Mouse (Mus musculus) right cerebral cortex, postnatal 4 days (tissue): Measurements from ENCODE around the gene Ugt8a.

Experiments used
- DNase-seq: peaks from one replicate; pipeline ENCODE4 v3.0.0-alpha.2; 2022

Gene Ugt8a

GRCm38 (mm10) chr3:125938092-125938755, at the start of gene Ugt8a:
Gene Ugt8a (minus strand): TSS chr3:125938619.
- DNase-seq, result peak; percentile 62

- no peak for DNase-seq
Measured at GRCm38 (mm10) chr3:125986639-125987038, 48.2 kb upstream of the Ugt8a start.

- no peak for DNase-seq
Measured at GRCm38 (mm10) chr3:125983707-125984420, 45.4 kb upstream of the Ugt8a start.

- no peak for DNase-seq
Measured at GRCm38 (mm10) chr3:125979475-125979874, 41.1 kb upstream of the Ugt8a start.

DNA sequence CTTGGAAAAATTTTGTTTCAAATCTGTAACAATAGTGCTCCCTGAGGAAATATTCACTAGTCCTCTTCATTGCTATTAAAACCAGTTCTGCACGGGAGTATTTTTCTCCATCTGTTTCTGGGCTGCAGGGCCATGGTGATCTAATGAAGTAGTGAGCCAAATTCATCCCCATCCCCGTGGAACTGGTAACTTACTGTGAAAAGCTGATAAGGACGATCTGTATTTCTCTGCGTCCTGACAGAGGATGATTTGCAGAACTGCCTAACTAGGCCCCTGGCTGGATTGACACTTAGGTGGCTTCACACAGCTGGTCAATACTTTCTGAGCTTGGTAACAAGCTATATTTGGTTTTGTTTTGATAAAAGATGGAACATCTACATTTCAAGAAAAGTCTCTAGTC, 37.5 kb upstream of the Ugt8a start:
- no peak for DNase-seq

DNA sequence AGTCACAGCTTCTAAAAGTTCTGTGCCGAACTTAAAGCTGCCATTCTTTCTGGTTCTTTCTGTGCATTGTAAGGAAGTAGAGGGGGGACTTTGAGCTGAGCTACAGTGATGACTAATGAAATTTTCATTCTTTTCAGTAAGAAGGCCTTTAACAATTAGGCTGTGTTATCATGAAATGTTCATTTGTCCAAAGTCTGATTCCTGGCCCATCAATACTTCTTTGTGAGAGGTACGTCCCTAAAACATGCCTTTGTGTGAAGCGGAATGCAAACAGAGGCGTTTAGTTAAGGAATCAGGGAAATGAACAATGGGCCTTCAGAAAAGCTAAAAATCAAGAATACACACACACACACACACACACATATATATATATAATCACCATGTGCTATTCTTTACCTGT, 31.0 kb upstream of the Ugt8a start:
- no peak for DNase-seq

GRCm38 (mm10) chr3:125956196-125956885, 17.9 kb upstream of the Ugt8a start:
- no peak for DNase-seq

DNA sequence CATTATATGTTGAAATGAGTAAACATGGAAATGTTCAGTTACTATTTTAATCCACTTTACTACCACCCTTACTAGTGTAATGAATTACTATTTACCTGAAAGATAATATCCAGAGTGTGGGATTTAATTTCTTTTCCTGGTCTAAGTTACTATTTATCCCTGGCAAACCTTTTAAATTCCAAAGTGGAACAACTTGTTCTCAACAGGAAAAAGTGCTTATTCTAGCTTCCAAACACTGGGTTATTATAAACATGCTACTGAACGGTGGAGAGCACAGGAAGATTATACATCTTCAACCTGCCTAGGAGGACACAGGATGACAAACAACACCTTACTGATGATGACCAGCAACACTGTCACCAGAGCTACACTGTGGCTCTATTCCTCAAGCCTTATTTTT, 16.5 kb upstream of the Ugt8a start:
- DNase-seq, result no peak

GRCm38 (mm10) chr3:125940811-125941210, 2.4 kb upstream of the Ugt8a start:
- no peak for DNase-seq

DNA sequence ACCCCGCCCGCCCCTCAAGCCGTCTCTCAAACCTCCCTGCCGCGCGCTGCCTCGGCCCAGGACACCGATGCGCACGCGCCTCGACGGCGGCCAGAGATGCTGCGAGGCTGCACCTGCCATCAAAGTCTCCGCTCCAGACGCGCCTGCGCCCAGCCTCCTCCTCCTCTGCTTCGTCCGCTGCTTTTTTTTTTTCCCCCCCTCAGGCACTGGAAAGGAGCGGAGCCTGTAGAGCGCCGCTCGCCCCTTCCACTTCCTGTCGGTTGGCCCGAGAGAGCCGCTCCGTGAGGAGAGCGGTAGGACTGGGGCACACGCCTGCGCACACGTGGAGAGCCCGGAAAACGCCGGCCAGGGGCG, 314 bp upstream of the Ugt8a start:
- DNase-seq, result no peak

DNA sequence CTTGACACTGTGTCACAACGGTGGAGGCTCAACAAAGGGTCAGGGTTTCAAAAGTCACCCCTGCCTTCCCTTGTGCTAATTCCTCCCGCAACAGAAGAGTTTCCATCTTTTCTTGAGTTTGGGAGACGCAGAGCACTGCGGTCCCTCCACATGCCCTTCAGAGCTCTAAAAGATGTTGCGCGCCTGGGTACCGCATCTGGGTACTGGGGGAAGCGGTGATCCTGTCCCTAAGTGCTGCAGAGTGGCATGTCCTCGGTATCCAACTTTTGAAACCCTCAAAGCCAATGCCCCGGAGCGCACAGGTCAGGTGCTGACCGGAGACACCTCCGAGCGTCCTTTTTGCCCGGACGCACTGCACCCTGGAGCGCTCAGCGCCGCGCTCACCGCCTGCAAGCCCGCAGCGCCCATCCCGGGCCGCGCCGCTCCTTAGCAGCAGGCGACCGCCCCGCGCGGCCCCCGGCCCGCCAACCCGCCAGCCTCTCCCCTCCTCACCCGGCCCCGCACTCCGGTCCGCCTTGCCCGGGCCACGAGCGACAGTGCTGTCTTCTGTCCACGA, 805 bp downstream of the Ugt8a start:
- DNase-seq, result peak; percentile 1

DNA sequence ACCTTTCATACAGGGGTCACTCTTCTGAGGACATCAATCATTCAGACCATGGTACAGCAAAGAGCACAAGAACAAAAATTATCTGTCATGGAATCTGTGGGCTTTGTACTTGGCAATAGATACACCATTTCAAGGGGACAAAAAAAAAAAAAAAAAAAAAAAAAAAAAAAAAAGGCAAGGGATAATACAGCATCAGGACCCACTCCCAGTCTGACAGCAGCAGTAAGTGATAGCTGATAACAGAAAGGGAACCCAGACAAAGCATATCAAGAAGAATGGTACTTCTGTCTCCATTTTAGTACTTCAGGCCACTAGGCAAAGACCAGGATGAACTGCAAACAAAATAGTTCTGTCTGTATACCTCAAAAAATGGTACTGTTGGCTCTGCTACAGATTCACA, 2.6 kb downstream of the Ugt8a start:
- no peak for DNase-seq

GRCm38 (mm10) chr3:125932594-125933237, 5.7 kb downstream of the Ugt8a start:
- no peak for DNase-seq

DNA sequence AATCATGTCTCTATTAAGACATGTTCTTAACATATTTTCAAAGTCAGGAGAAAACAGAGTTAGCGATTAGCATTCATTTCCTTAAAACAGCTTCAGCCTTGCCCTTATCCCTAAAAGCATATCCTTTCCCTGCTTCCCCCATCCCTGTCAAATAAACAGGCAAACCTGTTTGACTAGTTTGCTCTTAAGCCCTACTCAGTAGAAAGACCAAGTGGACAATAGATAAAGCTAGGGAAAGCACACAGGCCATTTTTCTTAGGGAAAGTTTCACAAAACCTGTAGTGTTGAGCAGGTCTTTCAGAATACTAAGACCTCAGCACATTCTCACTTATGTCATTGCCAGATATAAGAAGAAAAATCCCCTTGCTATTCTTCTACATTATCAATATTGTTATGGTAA, 7.4 kb downstream of the Ugt8a start:
- no peak for DNase-seq

DNA sequence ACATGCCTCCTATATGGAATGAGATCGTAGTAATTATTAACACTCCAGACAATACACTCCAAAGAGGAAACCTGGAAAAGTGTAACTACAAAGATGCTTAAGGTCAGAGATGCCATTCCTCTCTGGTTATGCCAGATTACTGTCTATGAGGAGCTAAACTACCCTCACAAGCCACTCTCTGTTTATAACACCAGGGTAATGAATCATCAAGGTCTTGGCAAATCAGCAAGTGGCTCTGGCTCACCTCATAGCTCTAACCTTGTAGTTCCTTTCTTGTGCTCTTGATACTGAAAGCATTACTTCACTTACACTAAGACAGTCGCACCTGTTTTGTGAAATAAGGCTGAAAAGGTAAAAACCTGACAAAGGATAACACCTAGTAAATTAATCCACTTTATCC, 17.5 kb downstream of the Ugt8a start:
- DNase-seq, result no peak

- no peak for DNase-seq
Measured at GRCm38 (mm10) chr3:125898976-125899375, 39.4 kb downstream of the Ugt8a start.

- no peak for DNase-seq
Measured at GRCm38 (mm10) chr3:125887109-125887508, 51.3 kb downstream of the Ugt8a start.

- DNase-seq, result no peak
Measured at GRCm38 (mm10) chr3:125884879-125885278, 53.5 kb downstream of the Ugt8a start.

GRCm38 (mm10) chr3:125884423-125884822, 54.0 kb downstream of the Ugt8a start:
- no peak for DNase-seq

DNA sequence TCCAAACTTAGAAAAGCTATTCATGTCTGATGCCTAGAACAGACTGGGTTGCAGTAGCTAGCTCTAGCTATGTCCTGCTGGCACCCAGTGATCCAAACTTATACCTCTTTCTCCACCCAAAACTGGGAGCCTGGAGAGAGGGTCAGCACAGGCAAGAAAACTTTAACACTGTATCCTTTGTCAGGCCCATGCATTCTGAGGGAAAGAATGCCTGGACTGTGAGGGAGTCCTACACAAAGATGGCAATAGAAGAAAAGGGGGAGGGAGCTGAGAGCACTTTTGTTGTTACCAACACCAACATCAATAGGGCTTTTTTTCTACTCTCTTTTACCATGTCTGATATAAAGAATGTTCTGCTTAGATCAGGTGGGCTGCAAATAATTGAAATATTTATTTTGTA, 55.4 kb downstream of the Ugt8a start:
- no peak for DNase-seq

- no peak for DNase-seq
Measured at GRCm38 (mm10) chr3:125881835-125882234, 56.6 kb downstream of the Ugt8a start.

- no peak for DNase-seq
Measured at GRCm38 (mm10) chr3:125874371-125874770, 64.0 kb downstream of the Ugt8a start.

DNA sequence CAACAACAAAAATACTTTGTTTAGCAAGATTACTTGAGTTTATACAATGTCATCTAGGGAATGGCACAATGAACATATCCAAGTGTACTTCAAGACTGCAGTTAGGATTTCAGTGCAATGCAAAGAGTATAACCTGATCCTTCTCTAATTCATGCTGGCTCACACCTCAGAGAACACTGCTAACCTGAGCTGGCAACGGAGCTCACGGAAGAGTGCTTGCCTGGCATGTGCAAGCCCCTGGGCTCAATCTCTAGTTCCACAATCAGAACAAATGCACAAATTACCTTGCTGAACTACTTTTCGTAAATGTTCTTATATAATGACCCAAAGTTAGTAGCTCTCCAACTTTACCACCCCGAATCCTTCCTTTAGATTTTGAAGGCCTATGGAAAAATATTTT, 68.5 kb downstream of the Ugt8a start:
- no peak for DNase-seq
